Mouse (Mus musculus) midbrain, embryonic 15.5 days (tissue): ENCODE results near the gene Ucp2. TPM values are rescaled to one million over a fixed set of nuclear protein-coding genes. Genes with fewer than 3 reads are reported as not detected.

Experiments
- ATAC-seq: fragments of 200-750 bp; cut with Nextera tagmentation; replicated peaks from 2 replicates; pipeline ENCODE4 v1.8.0; 2017; ENCODE audit warnings: moderate TSS enrichment
- H3K27ac ChIP-seq: fragments of 300-500 bp; sonication (generic); 2 replicates; pipeline ENCODE4 v1.5.1; 2015; ENCODE audit warnings: mild to moderate bottlenecking, inconsistent platforms
- H3K27me3 ChIP-seq: fragments of 300-500 bp; sonication (generic); replicated peaks from 2 replicates; pipeline ENCODE4 v1.6.1; 2015; ENCODE audit warnings: inconsistent platforms
- H3K36me3 ChIP-seq: fragments of 300-500 bp; sonication (generic); replicated peaks from 2 replicates; pipeline ENCODE4 v1.6.1; 2015; ENCODE audit warnings: inconsistent platforms
- H3K4me1 ChIP-seq: fragments of 300-500 bp; sonication (generic); 2 replicates; pipeline ENCODE4 v1.6.1; 2015; ENCODE audit warnings: inconsistent platforms
- H3K4me2 ChIP-seq: fragments of 300-500 bp; sonication (generic); 2 replicates; pipeline ENCODE4 v1.6.1; 2015; ENCODE audit warnings: inconsistent platforms, mild to moderate bottlenecking, moderate library complexity
- H3K4me3 ChIP-seq: fragments of 300-500 bp; sonication (generic); 2 replicates; pipeline ENCODE4 v1.5.1; 2015; ENCODE audit warnings: mild to moderate bottlenecking, inconsistent platforms
- H3K9ac ChIP-seq: fragments of 300-500 bp; sonication (generic); 2 replicates; pipeline ENCODE4 v1.6.1; 2015; ENCODE audit warnings: mild to moderate bottlenecking, inconsistent platforms
- H3K9me3 ChIP-seq: fragments of 300-500 bp; sonication (generic); 2 replicates; pipeline ENCODE4 v1.6.1; 2016; ENCODE audit warnings: inconsistent platforms
- WGBS: fragments of 180-500 bp; shearing (Covaris S2); methylation state at CpG from one replicate; pipeline ENCODE4 v1.1.7; 2015; ENCODE audit warnings: mixed read lengths; 5-methylcytosine and 5-hydroxymethylcytosine counted together
- polyA plus RNA-seq: library from polyadenylated mRNA; unstranded; fragments of >200 nt; fragmentation: Nextera tagmentation; extraction: Ambion mirVana; gene quantifications from 2 replicates; pipeline ENCODE4 v1.2.1, GENCODE M21; 2015

Gene Ucp2
- polyA plus RNA-seq, 1 experiment from 2014 or later, result 57.2 TPM

DNA sequence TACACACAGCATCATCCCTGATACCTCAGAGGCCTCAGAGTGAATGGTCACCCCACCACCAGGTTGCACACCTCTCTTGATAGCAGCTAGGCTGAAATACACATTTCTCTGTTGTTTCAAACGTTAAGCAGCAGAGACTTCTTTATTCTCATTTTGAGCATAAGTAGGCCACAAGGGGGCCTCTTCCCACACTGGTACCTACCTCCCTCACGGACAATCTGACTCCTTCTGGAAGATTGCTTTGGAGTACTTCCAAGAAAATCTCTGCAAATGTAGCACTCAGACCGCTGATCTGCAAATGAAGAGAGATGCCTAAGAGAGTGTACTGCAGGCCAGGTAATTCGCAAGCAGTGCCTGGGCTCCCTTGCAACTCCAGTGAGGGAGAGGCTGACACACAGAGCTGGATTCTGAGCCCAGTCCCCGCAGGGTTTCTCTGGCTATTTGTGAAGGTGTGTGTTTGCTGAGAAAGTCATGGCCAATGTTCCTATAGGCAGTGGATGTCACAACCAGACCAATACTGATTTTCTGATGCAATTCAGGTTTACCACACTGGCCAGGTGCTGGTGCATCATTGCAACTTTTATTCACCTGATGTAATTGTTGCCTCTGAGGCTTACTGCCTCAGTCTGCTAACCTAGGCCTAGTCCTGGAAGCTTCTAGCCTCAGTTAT lies 57.3 kb downstream of the Ucp2 start:
- Histone ChIP-seq H3K4me1 (peaks cover 9% of the 10 kb centered on the region), H3K36me3 (peaks cover 6% of the 10 kb centered on the region; the same call in 1 of the 2 replicates), H3K9me3 (no peaks in the 10 kb centered on the region), H3K27me3 (no peaks in the 10 kb centered on the region), H3K4me3 (no peak overlapping the region), H3K9ac (no peak overlapping the region), H3K4me2 (no peak overlapping the region), H3K27ac (no peak overlapping the region)
- WGBS, result 51% methylated on average over 5 of the region's 5 CpGs
- no peak for ATAC-seq

Other genes starting within 250 kb of the Ucp2 start
- gene P4ha3, start 207.8 kb upstream of the Ucp2 start, polyA plus RNA-seq, result 6.5 and 6.8 TPM in 2 replicates
- gene C2cd3, start 121.1 kb upstream of the Ucp2 start, polyA plus RNA-seq, result 20.3 and 22.4 TPM in 2 replicates
- gene Ppme1, start 121.0 kb upstream of the Ucp2 start, polyA plus RNA-seq, result 183 and 188 TPM in 2 replicates
- gene Ucp3, start 20.3 kb upstream of the Ucp2 start, polyA plus RNA-seq, result not detected in 2 replicates
- 3.7 and 4.9 TPM in 2 replicates for gene Dnajb13, start 21.6 kb downstream of the Ucp2 start, polyA plus RNA-seq
- 15.5 and 17.7 TPM in 2 replicates for gene Coa4, start 43.7 kb downstream of the Ucp2 start, polyA plus RNA-seq
- gene Rab6a, start 114.1 kb downstream of the Ucp2 start, polyA plus RNA-seq, result 253 and 260 TPM in 2 replicates
- 79.0 and 80.2 TPM in 2 replicates for gene Mrpl48, start 115.0 kb downstream of the Ucp2 start, polyA plus RNA-seq
- 10.3 and 10.4 TPM in 2 replicates for gene Plekhb1, start 169.1 kb downstream of the Ucp2 start, polyA plus RNA-seq
- 112 and 126 TPM in 2 replicates for gene Fam168a, start 213.3 kb downstream of the Ucp2 start, polyA plus RNA-seq